Mouse (Mus musculus) kidney, postnatal 10 days (tissue): ENCODE measurements around the gene Rpl29.

Experiments used
- DNase-seq: peaks from one replicate; pipeline ENCODE4 v3.0.0; 2021; ENCODE audit warnings: mixed read lengths

The Rpl29 gene

DNA sequence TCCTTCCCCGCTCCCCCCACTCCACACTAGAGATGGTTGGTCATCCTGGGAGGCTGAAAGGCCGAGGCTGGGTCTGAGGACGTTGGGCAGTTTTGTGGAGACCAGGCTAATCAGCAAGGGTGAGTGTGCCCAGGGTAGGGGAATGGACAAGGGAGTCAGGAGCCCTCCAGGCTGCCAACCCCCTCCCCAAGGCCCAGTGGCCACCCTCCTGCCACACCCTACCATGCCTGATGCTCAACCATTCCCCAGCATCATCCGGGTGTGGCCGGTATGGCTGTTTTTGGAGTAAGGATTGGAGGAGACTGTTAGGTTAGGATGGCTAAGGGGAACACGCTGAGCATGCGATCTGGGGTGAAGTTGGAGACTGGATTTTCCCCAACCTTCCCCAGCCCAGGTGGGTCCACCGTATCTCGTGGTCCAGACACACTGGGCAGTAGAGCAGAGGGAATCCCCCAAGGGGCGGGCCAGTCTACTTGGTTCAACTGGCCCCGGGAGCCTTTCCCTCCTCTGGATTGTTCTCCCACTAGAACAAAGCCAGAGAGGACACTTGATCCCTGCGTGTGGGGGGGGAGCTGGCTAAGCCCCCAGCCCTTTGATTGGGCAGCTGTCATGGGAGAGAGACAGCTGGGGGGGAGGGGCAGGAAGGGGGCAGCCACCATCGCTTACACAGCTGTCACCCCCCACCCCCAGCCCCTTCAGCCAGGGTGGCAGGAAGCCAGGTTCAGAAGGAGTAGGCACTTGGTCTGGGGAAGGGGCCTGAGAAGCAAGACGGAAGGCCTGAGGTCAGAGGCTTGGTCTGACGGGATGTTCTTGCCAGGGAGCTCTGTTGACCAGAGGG, 27.3 kb downstream of the Rpl29 start:
- peak; percentile 46 for DNase-seq

GRCm38 (mm10) chr9:106457163-106457559, 27.9 kb downstream of the Rpl29 start:
- DNase-seq: no peak

DNA sequence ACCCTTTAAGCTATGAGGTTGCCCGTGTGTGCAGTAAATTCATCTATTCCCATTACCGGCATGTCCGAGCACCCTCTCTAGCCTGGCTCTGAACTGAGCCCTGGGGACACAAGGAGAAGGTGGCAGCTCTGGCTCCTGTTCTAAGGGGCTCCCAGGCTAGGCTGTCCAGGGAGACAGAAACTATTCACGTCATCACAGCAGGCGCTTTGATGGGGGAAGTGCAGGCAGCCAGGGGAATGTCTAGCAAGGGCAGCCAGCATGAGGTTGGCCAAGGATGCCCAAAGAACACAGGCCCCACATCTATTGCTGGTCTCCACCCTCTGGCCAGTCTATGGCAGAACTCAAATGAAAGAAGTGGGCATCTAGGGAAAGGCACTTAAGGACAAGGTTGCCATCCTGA, 28.7 kb downstream of the Rpl29 start:
- DNase-seq: no peak

DNA sequence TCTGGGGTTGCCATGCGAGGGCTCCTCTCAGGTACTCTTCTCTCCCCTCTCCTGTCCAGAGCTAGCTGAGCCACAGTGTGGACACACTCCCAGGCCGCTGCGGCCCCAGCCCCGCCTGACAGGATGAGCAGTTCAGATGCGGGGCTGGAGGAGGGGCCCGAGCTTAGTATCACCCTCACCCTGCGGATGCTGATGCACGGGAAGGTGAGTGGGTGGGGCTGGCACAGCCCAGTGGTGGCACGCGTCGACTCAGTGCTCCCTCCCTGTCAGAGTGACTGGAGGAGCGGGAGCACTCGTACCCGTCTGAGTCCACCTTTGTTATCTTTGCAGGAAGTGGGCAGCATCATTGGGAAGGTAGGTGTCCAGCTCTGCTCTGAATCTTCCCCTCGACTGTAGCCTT, 30.7 kb downstream of the Rpl29 start:
- DNase-seq: no peak

DNA sequence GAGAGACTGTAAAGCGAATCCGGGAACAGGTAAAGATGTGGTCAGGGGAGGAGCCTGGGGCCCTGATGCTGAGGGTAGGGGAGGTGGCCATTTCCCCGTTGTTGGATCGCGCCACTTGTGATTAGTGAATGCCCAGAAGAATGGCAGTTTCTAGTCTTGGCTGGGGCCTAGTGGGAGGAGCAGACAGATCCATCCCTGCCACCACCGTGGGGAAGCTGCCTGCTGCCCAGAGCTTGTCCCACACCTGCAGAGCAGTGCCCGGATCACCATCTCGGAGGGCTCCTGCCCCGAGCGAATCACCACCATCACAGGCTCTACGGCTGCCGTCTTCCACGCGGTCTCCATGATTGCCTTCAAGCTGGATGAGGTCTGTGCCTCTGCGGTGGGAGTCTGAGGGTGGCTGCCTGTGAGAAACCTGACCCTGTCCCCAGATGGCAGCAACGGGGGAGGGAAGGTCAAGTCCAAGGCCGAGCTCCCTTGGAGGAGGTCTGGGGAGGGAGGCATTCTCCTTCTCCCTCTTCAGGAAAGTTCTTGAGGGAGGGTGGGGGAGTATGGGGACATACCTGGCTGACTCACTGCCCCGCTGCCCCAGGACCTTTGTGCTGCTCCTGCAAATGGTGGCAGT, 31.3 kb downstream of the Rpl29 start:
- no peak for DNase-seq

- no peak for DNase-seq
Measured at GRCm38 (mm10) chr9:106461026-106461415, 31.8 kb downstream of the Rpl29 start.

- no peak for DNase-seq
Measured at GRCm38 (mm10) chr9:106461641-106462429, 32.6 kb downstream of the Rpl29 start.

DNA sequence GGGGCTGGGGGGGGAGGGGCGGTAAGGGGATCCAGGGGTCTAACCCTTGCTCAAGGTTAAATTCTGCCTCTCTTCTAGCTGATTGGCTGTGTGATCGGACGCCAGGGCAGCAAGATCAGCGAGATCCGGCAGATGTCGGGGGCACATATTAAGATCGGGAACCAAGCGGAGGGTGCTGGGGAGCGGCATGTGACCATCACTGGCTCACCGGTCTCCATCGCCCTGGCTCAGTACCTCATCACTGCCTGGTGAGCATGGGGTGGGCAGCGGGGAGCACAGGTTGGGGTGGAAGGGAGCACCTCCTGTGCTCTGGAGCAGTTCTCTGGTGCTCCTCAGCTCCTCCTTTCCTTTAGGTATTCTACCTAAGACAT, 33.2 kb downstream of the Rpl29 start:
- no peak for DNase-seq

GRCm38 (mm10) chr9:106463122-106464063, 34.1 kb downstream of the Rpl29 start:
- no peak for DNase-seq

GRCm38 (mm10) chr9:106464751-106465541, 35.7 kb downstream of the Rpl29 start:
- DNase-seq: peak; percentile 81

GRCm38 (mm10) chr9:106465571-106466200, 36.4 kb downstream of the Rpl29 start, which contains the start of gene Gpr62:
Gpr62 (minus strand) TSS chr9:106465938.
- no peak for DNase-seq

DNA sequence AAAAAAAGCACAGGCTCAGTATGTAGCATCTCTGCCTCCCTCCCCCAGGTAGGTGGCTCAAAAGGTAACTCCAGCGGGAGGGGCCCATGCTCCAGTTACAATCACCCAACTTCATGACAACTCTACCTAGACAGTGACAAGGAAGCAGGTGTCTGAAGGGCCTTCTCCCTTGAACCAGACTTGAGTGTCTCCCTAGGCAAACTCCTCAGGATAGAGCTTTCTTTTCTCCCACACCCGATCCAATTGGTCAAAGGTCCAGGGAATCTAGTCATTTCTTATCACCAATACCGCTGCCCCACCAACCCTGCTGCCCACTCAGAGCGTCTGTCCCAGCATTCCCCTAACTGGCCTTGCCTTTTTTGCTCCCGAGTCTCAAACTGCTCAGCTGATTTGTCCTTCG, 37.5 kb downstream of the Rpl29 start:
- no peak for DNase-seq

DNA sequence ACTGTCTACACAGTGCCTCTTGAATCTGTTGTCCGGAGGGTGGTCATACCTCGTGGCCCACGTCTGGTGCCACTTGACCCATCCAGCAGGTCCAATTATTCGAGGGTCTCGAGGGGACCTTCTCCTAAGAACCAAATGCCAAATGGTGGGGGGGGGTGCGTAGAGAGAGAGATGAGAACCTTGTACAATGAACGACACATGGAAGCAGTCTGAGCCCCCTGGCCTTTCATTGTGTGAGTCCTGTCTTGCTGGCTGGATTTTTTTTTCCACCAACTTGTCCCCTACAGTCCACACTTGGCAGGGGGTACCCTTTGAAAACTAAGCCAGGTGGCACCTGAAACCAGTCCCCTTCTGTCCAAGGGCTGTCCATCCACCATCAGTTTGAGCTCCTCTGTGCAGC, 38.5 kb downstream of the Rpl29 start:
- DNase-seq: no peak

DNA sequence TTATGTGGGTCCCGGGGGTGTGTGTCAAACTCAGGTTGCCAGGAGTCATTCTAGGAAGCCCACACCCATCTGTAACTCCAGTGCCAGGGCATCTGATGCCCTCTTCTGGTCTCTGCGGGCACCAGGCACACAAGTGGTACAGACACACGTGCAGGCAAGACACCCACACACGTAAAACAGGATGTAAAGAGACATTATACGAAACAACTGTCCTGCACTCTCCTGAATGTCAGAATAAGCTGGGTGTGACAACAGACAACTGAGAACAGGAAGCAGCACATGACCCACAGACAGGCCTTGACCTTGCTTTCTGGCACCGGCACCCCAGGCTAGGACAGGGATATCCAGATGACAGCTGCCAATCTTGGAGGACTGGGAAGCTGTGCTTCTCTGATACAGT, 40.1 kb downstream of the Rpl29 start:
- DNase-seq: no peak

- DNase-seq: no peak
Measured at GRCm38 (mm10) chr9:106469776-106470175, 40.5 kb downstream of the Rpl29 start.

DNA sequence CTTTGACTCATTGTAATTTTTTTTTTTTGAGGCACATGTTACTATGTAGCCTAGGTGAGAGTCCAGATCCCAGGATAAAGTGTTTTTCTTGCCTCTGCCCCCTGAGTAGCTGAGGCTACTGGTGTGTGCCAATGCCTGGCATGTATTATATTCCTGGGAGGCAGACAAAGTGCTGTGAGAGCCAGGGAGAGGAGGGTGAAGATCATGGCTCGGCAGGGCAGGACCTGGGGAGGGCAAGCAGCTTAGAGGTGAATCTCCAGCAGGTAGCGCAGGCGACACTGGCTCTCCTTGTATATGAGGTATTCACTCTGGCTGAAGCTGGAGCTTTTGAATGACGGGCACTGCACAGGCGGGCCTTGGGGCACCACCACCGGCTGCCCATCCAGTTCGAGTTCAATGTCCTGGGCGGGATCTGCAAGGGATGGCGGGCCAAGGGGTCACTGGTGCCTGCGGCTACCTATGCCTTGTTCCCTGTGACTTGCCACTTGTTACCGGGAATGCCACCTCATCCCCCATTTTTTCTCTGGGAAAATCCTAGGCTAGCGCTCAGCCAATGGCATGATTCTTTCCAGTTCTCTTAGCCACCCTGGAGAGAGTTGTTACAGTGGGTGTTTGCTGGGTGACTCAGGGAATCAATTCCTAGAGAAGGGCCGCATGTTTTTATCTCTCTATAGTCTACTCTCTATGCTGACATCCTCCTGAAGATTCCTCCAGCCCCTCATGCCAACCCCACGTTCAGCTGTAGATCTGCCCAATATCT, 41.9 kb downstream of the Rpl29 start:
- no peak for DNase-seq

- peak; percentile 84 for DNase-seq
Measured at GRCm38 (mm10) chr9:106471892-106472291, 42.6 kb downstream of the Rpl29 start.

- DNase-seq: peak; percentile 20
Measured at GRCm38 (mm10) chr9:106472321-106472720, 43.1 kb downstream of the Rpl29 start.

- peak; percentile 26 for DNase-seq
Measured at GRCm38 (mm10) chr9:106473081-106473752, 44.0 kb downstream of the Rpl29 start.

DNA sequence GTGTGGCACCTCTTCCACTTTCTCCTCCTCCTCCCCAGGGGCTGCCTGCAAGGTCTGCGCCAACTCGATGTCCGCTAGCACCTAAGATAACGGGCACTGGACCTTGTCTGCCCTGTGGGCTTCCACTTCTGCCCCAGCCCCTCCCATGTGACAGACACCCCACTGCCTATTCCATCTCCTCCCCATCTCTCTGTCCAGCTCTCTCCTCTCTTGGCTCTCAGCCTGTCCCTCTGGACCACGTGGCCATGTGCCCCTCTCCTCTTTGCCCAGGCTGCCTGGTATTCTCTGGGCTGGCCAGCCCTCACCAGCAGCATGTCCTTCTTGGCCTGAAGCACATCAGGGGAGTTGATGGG, 44.5 kb downstream of the Rpl29 start:
- peak; percentile 24 for DNase-seq
